Mouse (Mus musculus): Measurements from ENCODE around the gene Zfp398. TPM values are rescaled to one million over a fixed set of nuclear protein-coding genes. Genes with fewer than 3 reads are reported as not detected.

The Zfp398 gene
- total and polyA plus RNA-seq, 3 experiments, result 1.5 to 4.6 (median 2.2) TPM

DNA sequence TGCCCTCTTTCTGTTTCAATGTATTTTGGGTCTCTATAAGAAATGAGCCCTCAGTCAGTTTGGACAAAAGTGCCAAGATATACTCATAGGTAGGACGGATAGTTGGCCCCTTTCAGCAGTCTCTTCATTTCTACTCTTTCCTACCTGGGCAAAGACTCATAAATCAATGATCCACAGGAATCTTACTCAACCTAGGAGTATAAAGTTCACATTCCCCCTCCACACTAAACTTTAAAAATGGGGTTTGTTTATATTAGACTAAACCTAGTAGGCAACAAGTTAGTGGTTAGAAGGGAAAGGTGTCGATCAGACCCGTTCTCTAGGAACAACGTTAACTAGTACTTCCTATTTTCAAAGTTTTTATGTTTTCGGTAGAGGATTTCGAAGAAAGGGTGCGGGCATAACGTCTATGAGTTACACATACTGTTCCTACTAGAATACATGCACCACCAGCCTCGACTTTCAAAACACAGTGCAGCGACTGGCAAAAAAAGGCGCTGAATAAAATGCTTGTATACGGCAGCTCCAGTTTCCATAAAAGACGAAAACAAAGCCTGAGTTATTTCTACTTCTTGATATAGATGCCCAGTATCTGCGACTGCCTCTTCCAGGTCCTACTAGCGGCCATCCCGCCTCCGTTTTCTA, 23.1 kb upstream of the Zfp398 start:
- peaks cover 13 to 24% of the 10 kb centered on the region in 2 experiments for H3K4me1 ChIP-seq (ENCODE audit: control insufficient read depth in 1 of 2, insufficient read depth in 2 of 2)
- H3K9ac ChIP-seq (ENCODE audit: insufficient read depth, low read depth), result peak overlapping the region; percentile 98
- in situ Hi-C loops (cut with MboI; ENCODE audit: low pct_ligation_motif_present, low pct_unique_long_range_greater_than_20kb, low sequenced_read_pairs), result no loop called here
- DNase-seq (ENCODE audit: extremely low read depth), result no peak
- peak overlapping the region; percentile 75 for H3K27ac ChIP-seq (ENCODE audit: insufficient read depth, low read depth)
- no peaks in the 10 kb centered on the region for H3K9me3 ChIP-seq (replicated peaks; ENCODE audit: low read length)
- H3K4me2 ChIP-seq (ENCODE audit: insufficient read depth, low read depth, poor library complexity, severe bottlenecking), result peak overlapping the region; percentile 100
- H3K79me2 ChIP-seq (replicated peaks; ENCODE audit: control insufficient read depth, extremely low read depth, insufficient read depth, poor library complexity, severe bottlenecking), result peaks cover 56% of the 10 kb centered on the region
- dilution Hi-C loops (cut with MboI; ENCODE audit: extremely low pct_ligation_motif_present, extremely low pct_unique_long_range_greater_than_20kb, low sequenced_read_pairs), result no loop called here
- H3K27me3 ChIP-seq (replicated peaks), result no peaks in the 10 kb centered on the region
- no peak for TF ChIP-seq CHD1 (IDR thresholded peaks at IDR 0.05; ENCODE audit: low read depth, low read length)
- TF ChIP-seq MAX (IDR thresholded peaks at IDR 0.05; ENCODE audit: low read length), result no peak
- no peak for TF ChIP-seq MAZ (IDR thresholded peaks at IDR 0.05; ENCODE audit: low read depth, low read length)
- no peak for TF ChIP-seq MEF2A (IDR thresholded peaks at IDR 0.05; ENCODE audit: borderline replicate concordance, low read depth, low read length)
- no peak for TF ChIP-seq POLR2A (IDR thresholded peaks at IDR 0.05; ENCODE audit: low read depth, low read length)
- TF ChIP-seq JUND (conservative IDR thresholded peaks at IDR 0.05; ENCODE audit: low read depth, low read length), result no peak
- H3K4me3 ChIP-seq (replicated peaks in 1 of 3; ENCODE audit: low read depth in 2 of 3, low read length in 2 of 3, poor library complexity in 1 of 3), result peak overlapping the region; percentile 69 to 97 (median 91)
- H3K36me3 ChIP-seq (replicated peaks in 1 of 2; ENCODE audit: control insufficient read depth in 1 of 2, insufficient read depth in 1 of 2, low read length in 1 of 2), result no peaks in the 10 kb centered on the region

DNA sequence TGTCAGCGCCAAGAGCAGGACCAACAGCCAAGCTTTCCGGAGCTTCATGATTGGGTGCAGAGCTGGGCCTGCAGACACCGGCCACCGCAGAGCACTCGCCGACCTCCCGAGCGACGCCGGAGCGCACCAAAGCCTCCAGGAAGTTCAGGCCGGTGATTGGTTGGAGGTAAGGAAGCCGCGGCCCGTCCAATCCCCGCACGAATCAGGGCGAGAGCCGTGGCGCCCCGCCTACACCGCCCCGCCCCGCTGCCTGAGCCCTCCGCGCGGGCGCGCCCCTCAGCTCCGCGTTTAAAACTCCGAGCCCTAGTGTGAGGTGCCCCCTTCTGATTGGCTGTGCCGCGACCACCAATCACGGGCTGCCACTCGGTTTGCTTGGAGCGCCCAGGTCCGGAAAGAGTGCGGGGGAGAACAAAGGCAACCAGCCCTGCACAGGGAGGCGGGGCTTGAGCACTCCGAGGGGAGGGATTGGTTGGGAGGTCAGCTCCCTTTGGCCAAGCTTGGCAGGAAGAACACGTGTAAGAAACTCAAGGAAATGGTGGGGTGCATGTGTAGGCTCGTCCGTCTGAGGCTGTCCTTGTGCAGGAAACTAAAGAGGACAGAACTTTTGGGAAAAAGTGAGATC, 22.1 kb upstream of the Zfp398 start, which contains the start of gene Pdia4:
TSS of gene Pdia4 (minus strand) at position 174 of the 622 bp plus-strand sequence.
- in situ Hi-C loops (cut with MboI; ENCODE audit: low pct_ligation_motif_present, low pct_unique_long_range_greater_than_20kb, low sequenced_read_pairs), result no loop called here
- 0 out of 2 replicates have a peak, but pooled peaks have one; percentile 51 for TF ChIP-seq KAT2A (IDR thresholded peaks at IDR 0.05; ENCODE audit: insufficient replicate concordance, low read length)
- TF ChIP-seq ETS1 (conservative IDR thresholded peaks at IDR 0.05; ENCODE audit: low read depth, low read length), result peak; percentile 14; the same call in 1 of the 2 replicates
- TF ChIP-seq GABPA (IDR thresholded peaks at IDR 0.05; ENCODE audit: insufficient replicate concordance, low read depth, low read length), result no peak
- no peak for TF ChIP-seq PAX5 (IDR thresholded peaks at IDR 0.05; ENCODE audit: low read length)
- TF ChIP-seq MEF2A (IDR thresholded peaks at IDR 0.05; ENCODE audit: borderline replicate concordance, low read depth, low read length), result peak; percentile 17; the same call in 1 of the 2 replicates
- TF ChIP-seq MAZ (IDR thresholded peaks at IDR 0.05; ENCODE audit: low read depth, low read length), result peak; percentile 81; the same call in 1 of the 2 replicates
- TF ChIP-seq CHD2 (IDR thresholded peaks at IDR 0.05; ENCODE audit: low read length), result peak; percentile 39; the same call in 1 of the 2 replicates
- peak; percentile 100 for TF ChIP-seq MYC (IDR thresholded peaks at IDR 0.05; ENCODE audit: low read depth, low read length)
- TF ChIP-seq HCFC1 (IDR thresholded peaks at IDR 0.05; ENCODE audit: low read depth, low read length), result peak; percentile 59
- peak; percentile 81 for TF ChIP-seq ELF1 (IDR thresholded peaks at IDR 0.05; ENCODE audit: low read depth, low read length)
- TF ChIP-seq JUN (IDR thresholded peaks at IDR 0.05; ENCODE audit: insufficient read depth, low read depth, low read length), result no peak
- TF ChIP-seq POLR2A (IDR thresholded peaks at IDR 0.05; ENCODE audit: low read depth, low read length), result peak; percentile 85
- TF ChIP-seq NELFE (IDR thresholded peaks at IDR 0.05; ENCODE audit: low read depth, low read length), result peak; percentile 88
- peak; percentile 86 for TF ChIP-seq ZMIZ1 (IDR thresholded peaks at IDR 0.05; ENCODE audit: low read depth, low read length)
- peak; percentile 88 for TF ChIP-seq TBP (conservative IDR thresholded peaks at IDR 0.05; ENCODE audit: low read depth, low read length)
- TF ChIP-seq ZNF384 (IDR thresholded peaks at IDR 0.05; ENCODE audit: low read depth, low read length), result no peak
- no peak for TF ChIP-seq EP300 (IDR thresholded peaks at IDR 0.05; ENCODE audit: low read length)
- TF ChIP-seq TCF12 (IDR thresholded peaks at IDR 0.05; ENCODE audit: low read depth, low read length), result peak; percentile 80
- peak; percentile 50; the same call in 1 of the 2 replicates for TF ChIP-seq IRF4 (IDR thresholded peaks at IDR 0.05; ENCODE audit: low read depth, low read length)
- no peak for TF ChIP-seq ZC3H11A (IDR thresholded peaks at IDR 0.05; ENCODE audit: low read depth, low read length)
- TF ChIP-seq SIN3A (IDR thresholded peaks at IDR 0.05; ENCODE audit: low read length), result peak; percentile 92
- TF ChIP-seq CHD1 (IDR thresholded peaks at IDR 0.05; ENCODE audit: low read depth, low read length), result 0 out of 2 replicates have a peak, but pooled peaks have one; percentile 9
- no peak for TF ChIP-seq RAD21 (IDR thresholded peaks at IDR 0.05; ENCODE audit: low read depth, low read length)
- no peak for TF ChIP-seq SMC3 (IDR thresholded peaks at IDR 0.05; ENCODE audit: low read depth, low read length)
- no peak for TF ChIP-seq MAFK (IDR thresholded peaks at IDR 0.05; ENCODE audit: insufficient replicate concordance, low read length)
- TF ChIP-seq POLR2AphosphoS2 (IDR thresholded peaks at IDR 0.05; ENCODE audit: low read depth, low read length), result peak; percentile 90
- TF ChIP-seq BHLHE40 (IDR thresholded peaks at IDR 0.05; ENCODE audit: low read depth, low read length), result peak; percentile 85
- TF ChIP-seq JUND (conservative IDR thresholded peaks at IDR 0.05; ENCODE audit: low read depth, low read length), result no peak
- TF ChIP-seq CTCF (conservative IDR thresholded peaks at IDR 0.05 in 1 of 2, IDR thresholded peaks at IDR 0.05 in 1 of 2; ENCODE audit: low read depth in 2 of 2, low read length in 2 of 2), result no peak

More for the DNA sequence above, 22.1 kb upstream of the Zfp398 start, which contains the start of gene Pdia4:
- H3K4me3 ChIP-seq (replicated peaks in 1 of 3; ENCODE audit: low read depth in 2 of 3, low read length in 2 of 3, poor library complexity in 1 of 3), result peak within 1 kb of the TSS; percentile 69 to 97 (median 91)
- peaks cover 46% of the 10 kb centered on the region for H3K79me2 ChIP-seq (replicated peaks; ENCODE audit: control insufficient read depth, extremely low read depth, insufficient read depth, poor library complexity, severe bottlenecking)
- peak; percentile 99 for DNase-seq (ENCODE audit: extremely low read depth)
- dilution Hi-C loops (cut with MboI; ENCODE audit: extremely low pct_ligation_motif_present, extremely low pct_unique_long_range_greater_than_20kb, low sequenced_read_pairs), result no loop called here
- peak within 1 kb of the TSS; percentile 75 for H3K27ac ChIP-seq (ENCODE audit: insufficient read depth, low read depth)
- H3K4me1 ChIP-seq (ENCODE audit: control insufficient read depth in 1 of 2, insufficient read depth in 2 of 2), result peaks cover 9 to 20% of the 10 kb centered on the region in 2 experiments
- H3K4me2 ChIP-seq (ENCODE audit: insufficient read depth, low read depth, poor library complexity, severe bottlenecking), result peak within 1 kb of the TSS; percentile 100
- peak within 1 kb of the TSS; percentile 98 for H3K9ac ChIP-seq (ENCODE audit: insufficient read depth, low read depth)
- H3K36me3 ChIP-seq (replicated peaks in 1 of 2; ENCODE audit: control insufficient read depth in 1 of 2, insufficient read depth in 1 of 2, low read length in 1 of 2), result no peaks in the 10 kb centered on the region
- H3K9me3 ChIP-seq (replicated peaks; ENCODE audit: low read length), result no peaks in the 10 kb centered on the region
- H3K27me3 ChIP-seq (replicated peaks), result no peaks in the 10 kb centered on the region

All from CH12.LX (cell line).